Mouse (Mus musculus): Measurements from ENCODE around the gene Ubl5. TPM values are rescaled to one million over a fixed set of nuclear protein-coding genes. Genes with fewer than 3 reads are reported as not detected.
"Not testable (repeated sequence)": the region's sequence is repeated elsewhere in the genome, so short reads cannot be mapped to it uniquely, and the experiment has no call there.

Gene Ubl5
- total RNA-seq, 2 experiments from 2014 or later: 310 to 319 TPM

DNA sequence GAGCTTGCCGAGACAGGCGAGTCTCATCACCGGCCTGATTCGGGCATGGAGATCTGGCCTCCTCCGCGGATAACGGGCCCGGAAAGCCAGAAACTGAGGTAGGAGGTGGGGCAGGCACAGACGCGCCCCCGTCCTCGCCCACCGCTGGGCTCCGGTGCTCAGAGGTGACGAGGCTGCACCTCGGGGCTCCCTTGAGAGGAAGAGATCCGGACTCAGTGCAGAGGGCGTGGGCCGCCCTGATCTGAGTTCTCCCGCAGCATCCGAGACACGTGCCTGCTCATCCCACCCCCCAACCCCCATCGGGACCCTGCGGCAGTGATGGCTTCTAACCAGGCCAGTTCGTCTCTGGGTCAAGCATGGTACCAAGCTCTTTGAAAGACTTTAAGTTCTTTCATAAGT lies 9.6 kb downstream of the Ubl5 start:
- DNase-seq (ENCODE audit: low spot score in 2 of 2): no peak

DNA sequence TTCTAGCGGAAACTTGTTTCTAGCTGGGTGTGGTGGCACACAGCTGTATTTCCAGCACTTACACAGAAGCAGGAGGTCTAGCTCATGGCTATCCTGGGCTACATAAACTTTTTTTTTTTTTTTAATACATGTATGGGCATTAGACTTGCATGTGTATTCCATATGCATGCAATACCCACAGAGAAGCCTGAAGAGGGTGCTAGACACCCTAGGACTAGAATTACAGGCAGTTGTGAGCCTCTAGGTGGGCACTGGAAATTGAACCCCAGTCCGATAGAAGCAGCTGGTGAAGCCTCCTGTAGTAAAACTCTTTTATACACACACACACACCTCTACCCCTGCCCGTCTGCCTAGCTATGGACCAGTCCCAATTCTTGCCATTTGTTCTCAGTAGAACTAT lies 11.2 kb downstream of the Ubl5 start:
- DNase-seq (ENCODE audit: low spot score in 2 of 2): no peak

DNA sequence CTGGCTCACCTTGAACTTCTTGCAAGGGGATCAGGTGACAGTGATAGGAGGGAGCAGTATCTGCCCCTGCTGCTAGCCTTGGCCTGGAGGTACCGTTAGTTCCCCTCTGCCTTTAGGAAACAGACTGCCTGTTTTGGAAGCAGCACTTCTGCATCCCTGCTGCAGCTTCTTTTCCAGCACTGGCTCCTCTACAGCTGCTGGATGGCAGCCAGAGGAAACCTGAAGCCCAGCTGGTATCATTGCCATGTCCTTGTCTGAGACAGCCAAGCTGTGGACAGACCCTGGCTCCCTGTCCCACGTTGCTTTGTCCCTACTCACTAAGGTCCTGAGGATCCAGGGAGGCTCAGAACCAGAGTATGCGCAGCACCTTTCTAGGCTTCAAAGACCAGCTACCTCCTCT lies 14.9 kb downstream of the Ubl5 start:
- no peak for DNase-seq (ENCODE audit: low spot score in 2 of 2)

DNA sequence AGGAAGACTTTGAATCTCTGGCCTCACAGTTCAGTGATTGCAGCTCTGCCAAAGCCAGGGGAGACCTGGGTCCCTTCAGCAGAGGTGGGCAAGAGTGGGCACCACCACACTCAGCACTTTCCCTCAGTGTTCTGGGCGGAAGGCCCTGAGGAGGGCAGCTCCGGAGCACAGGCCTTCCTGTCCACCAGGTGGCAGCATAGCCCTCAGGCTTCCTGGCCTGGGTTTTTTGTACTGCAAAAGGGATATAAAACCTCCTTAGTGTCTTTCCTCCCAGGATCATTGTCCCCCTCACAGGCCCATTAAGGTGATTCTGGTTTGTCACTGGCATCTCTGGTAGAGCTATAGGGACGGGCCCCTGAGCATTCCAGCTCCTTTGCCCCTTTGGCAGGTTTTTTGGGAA lies 19.6 kb downstream of the Ubl5 start:
- peak; percentile 86 to 89 for DNase-seq (ENCODE audit: low spot score in 2 of 2)

DNA sequence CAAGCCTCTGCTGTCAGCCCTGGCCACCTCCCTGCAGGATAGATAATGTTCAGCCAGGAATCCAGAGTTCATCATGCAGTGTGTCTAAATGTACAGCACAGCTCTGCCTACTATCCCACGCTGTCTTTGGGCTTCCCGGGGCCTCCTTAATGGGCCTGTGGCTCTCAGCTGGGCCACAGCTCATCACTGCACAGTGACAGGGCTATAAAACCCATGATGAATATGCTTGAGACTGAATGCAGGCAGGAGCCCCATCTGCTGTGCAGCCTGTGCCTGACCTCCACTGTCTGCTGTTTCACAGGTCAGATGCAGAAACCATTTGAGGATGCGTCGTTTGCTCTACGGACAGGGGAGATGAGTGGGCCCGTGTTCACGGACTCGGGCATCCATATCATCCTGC lies 20.2 kb downstream of the Ubl5 start:
- DNase-seq (ENCODE audit: low spot score in 2 of 2): no peak

DNA sequence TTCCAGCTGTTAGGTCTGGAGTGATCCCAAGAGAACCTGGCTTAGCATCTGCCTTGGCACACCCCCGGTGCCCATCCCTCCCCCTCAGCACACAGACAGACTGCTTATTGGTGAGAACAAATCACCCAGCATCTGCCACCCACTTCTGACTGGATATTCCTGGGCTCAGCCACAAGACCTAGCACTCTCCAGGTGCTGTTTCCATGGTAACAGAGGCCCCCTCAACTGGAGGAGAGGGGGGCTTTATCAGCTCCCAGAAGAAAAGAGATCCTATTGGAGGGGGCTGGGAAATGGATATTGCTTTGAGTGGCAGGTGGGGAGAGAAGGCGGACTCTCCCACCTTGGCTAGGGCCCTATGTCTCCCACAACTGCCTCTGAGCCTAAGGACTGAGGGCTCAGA lies 21.3 kb downstream of the Ubl5 start:
- peak; percentile 57 to 67 for DNase-seq (ENCODE audit: low spot score in 2 of 2)

DNA sequence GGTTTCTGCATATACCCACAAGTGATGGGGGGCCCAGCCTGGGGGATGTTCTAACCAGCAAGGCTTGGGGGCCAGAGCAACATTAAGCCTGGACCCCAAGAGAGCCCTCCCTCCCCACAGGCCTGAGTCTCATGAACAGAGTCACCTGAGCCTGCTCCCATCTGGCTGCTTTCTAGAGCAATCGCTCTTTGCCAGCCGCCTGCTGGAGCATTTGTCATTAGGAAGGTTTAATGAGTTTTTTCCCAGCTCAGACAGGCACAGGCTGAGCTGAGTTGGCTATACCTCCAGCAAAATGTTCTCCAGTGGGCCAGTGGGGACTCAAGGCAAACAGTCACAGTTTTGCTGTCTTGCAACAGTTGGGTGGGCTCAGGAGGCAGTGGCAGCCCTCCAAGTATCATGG lies 21.7 kb downstream of the Ubl5 start:
- peak; percentile 33 to 40 for DNase-seq (ENCODE audit: low spot score in 2 of 2)

DNA sequence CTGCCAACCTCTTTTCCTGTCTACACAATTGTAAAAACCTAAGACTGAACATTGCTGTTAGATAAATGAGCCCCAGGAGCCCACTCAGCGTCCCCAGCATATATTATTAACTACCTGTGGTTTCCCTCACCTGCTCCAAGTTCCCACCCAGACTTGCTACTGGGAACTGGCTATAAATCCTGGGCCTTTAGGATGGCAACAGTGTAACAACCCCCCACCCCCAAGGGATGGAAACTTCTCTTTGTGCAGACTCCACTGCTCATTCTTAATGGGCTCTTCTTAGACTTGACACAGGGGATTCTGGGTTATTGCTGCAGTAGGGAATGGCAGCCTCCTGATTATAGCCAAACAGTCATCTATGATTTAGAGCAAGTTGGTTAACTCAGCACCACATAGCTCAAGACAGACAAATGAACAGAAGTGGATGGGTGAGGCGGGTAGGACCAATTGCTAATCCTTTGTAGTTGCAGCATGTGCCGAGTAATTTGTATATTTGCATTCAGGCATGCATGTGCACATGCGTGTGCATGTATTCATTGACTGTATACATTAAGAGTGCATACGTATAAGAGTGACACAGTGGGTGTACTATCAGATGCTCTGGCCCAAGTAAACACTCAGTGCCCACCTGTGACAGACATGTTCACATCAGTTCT lies 22.4 kb downstream of the Ubl5 start:
- no peak for DNase-seq (ENCODE audit: low spot score in 2 of 2)

DNA sequence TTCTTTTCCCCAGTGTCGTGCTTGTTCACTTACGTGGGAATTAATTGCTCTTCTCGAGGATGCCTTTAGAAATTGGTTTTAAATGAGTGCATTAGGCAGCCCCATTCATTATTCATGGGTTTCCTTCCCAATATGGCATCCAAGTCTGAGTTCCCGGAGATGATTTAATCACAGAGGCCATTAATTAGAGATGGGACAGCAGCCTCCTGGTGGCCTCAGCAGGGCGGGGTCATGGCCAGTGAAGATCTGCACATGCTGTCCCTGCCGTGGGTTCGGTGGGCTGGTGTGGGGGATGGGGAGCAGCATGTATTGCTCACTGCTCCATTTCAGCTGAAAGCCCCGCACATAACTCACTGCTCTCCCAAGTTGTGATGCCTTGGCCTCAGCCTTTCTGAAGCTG lies 23.2 kb downstream of the Ubl5 start:
- no peak for DNase-seq (ENCODE audit: low spot score in 2 of 2)

DNA sequence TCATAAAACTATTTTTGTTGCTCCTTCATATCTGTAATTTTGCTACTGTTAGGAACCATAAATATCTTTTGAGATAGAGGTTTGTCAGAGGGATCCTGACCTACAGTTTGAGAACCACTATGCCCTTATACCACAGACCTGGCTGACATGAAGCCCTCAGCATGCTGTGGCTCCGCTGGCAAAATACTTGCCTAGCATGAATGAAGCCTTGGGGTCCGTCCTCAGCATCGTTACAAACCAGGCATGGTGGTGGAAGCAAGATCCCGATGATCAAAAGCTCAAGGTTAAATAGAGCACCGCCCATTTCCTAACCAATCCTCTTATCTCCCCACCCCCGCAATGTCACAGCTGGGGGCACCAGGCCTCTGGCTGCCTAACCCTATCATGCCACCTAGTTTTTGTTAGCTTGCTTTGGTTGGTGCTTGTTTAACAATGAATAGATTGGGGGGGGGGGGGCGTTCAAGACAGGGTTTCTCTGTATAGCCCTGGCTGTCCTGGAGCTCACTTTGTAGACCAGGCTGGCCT lies 23.9 kb downstream of the Ubl5 start:
- DNase-seq (ENCODE audit: low spot score in 2 of 2): no peak

DNA sequence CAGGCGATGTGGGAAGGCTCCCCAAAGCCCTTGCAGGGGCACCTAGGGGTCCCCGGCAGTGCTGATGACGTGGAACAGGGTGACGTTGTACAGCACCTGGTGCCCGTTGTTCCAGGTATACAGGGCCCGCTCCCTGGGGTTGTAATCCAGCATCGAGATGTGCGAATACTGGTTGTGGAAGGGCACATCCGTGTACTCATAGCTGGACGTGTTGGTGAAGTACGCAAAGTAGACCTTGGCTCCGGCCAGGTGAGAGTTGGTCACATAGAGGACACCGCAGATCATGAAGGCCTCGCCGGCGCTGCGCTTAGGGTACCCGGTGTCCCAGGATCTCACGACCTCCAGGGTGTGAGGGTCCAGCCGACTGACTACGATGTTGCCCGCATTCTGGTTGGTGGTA lies 25.4 kb downstream of the Ubl5 start:
- no peak for DNase-seq (ENCODE audit: low spot score in 2 of 2)

DNA sequence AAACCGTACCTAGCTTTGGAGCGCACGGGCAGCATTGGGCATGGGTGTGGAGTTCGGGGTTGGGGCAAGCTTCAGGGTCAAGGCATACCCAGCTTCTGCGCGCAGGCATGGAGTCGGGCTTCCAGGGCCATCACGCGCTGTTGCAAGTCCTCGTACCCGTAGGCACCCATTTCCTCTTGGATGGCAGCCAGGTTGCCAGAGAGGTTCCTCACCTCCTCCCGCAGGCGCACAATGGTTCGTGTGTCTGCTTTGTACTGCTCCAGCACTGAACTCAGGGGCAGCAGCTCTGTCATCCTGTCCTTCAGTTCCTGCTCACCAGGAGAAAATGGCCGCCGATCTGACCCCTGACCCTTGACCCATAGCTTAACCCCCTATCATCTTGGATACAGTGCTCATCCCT lies 29.4 kb downstream of the Ubl5 start:
- no peak for DNase-seq (ENCODE audit: low spot score in 2 of 2)

DNA sequence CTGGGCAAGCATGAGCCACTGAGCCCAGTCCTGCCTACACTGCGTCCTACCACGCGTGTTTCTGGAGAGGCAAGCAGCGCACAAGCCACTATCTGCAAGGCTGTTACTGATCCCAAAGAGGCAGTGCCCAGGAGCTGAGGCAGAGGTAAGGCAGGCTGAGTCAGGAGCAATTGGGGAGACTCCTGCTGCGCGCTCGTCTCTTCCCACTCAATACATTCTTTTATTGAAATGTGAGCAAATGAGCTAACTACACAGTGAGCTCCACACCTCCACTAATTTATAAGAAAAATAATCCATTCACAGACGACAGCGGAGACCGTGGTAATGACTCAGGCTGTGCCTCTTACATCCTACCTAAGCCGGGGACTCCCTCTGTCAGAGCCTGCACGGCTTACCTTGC lies 35.2 kb downstream of the Ubl5 start:
- DNase-seq (ENCODE audit: low spot score in 2 of 2): no peak

DNA sequence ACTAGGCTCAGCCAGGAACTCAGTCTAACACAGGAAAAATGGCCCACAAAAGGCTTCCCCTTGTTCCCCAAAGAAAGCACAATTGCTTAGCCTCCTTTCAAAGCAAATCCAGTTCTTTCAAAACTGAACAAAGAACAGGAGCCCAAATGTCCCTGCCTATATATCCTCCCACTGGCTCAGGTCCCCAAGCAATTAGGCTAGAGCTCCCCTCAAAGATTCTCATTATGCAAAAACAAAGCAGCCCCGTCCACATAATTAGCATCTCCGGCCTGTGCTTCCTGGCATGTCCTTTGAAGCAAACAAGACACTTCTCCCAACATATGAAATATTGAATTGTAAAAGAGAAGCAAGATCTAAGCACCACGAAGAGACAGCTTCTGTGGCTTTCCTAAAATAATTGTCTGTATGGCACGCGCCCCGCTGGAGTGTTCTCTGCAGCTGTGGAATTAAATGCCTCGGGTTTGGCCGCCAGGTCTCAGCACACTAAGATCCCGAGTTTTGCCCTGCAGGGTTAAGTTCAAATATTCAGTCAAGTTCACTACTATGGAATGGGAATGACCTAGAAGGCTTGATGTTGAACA lies 37.8 kb downstream of the Ubl5 start:
- no peak for DNase-seq (ENCODE audit: low spot score in 2 of 2)

DNA sequence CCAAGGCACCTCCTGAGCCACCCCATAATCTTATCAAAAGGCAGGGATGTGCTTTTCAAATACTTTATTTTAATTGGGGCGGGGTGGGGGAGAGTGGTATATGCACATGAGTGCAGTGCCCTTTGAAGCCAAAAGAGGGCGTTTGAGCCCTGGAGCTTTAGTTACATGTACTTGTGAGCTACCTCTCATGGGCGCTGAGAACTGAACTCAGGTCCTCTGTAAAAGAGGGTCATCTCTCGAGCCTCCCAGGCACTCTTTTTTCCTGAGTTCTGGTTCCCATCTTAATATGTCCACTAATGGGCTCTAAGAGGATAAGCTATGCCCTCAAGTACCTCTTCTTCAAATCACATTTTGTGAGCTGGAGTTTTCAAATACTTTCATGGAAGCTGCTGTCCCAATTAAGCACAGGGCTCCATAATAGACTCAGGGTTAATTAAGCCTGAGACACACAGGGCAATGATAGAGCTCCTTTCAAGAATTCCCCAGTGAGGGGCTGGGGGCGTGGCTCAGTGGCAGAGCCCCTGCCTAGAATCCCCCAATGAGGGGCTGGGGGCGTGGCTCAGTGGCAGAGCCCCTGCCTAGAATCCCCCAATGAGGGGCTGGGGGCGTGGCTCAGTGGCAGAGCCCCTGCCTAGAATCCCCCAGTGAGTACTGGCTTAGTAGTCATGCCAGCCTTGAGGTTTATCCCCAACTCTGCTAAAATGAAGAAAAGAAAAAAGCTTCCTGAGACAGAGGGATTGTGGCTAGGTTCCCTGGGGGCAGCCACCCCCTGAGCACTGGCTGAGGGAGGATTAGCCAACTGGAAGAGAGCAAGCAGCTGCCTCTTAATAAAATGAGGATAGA lies 39.1 kb downstream of the Ubl5 start:
- no peak for DNase-seq (ENCODE audit: low spot score in 2 of 2)

DNA sequence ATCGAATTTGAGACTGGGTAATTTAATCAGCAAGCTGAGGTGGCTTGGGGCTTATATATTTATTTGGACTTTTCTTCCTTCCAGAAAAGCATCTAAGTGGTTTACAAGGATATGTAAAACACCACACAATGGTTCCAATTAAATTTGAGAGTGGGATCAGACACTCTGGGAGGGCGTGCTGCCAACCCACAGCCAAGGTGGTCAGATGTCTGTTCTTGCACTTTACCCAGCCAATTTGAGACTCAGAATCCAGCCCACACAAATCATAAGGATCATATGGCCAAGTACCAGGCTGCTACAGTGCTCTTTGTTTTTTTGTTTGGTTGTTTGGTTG lies 39.7 kb downstream of the Ubl5 start:
- DNase-seq (ENCODE audit: low spot score in 2 of 2): peak in 1 of 2 experiments; percentile 65

DNA sequence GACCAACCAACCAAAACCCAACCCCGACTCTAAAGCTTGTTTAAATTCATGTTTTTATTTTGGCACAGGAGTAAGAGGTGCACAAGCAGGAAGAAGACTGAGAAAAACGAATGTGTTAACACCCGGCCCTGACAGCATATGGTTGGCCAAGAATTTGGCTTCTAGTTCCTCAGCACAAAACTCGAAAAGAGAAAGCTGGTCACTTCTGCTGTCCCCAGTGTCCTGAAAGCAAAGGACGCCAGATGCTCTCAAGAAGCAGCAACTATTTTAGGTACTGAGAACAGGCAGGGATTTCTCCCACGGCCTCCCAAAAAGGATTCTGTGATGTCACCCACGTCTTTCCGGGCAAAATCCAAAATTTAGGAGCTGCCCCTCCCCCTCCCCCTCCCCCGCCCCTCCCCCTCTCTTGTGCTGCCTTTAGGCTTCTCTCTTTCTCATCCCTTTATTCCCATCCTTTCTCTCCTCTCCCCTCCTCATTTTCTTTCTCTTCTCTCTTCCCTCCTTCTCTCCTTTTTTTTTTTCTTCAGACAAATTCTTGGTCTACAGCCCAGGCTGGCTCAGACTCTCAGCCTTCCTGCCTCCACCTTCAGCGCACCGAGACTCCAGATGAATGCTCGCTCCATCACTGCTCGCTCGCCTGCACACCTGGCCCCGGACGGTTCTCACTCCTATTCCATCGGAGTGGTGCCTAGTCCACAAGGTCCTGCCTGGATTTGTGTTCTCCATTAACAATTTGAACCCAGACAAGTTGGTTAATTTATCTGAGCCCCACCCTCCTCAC lies 42.6 kb downstream of the Ubl5 start:
- DNase-seq (ENCODE audit: low spot score in 2 of 2): peak; percentile 66 to 83

DNA sequence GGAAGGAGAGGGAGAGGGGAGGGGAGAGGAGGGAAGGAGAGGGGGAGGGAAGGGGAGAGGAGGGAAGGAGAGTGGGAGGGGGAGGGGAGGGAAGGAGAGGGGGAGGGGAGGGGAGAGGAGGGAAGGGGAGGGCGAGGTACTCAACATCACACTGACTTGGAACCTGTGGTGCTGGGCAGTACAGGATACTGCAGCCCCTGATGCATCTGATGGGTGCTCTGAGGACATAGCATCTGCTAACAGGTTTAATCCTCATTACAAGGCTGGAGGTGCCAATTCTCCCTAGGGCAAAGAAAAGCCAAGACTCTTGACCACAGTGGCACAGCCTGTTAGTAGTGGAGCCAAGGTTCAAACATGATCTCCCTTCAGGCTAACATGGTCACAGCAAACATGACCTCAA lies 46.7 kb downstream of the Ubl5 start:
- DNase-seq (ENCODE audit: low spot score in 2 of 2): no peak

DNA sequence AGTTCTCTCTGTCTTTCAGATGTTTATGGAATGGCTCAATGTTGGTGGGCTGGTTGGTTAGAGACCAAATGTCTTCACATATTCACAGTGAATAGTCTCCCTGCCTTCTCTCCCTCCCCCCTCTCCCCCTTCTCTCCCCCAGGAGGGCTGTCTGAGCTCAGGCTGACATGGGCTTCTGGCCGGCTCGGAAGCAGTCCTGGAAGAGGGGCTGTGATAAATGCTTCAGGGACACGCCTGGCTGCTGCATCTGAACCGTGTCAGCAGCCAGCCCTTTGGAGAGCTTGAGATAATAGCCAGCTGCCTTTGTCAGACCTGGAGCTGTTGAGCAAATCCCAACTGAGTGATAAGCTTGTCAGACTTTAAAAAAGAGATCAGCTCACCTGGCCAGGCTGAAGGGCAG lies 47.2 kb downstream of the Ubl5 start:
- no peak for DNase-seq (ENCODE audit: low spot score in 2 of 2)

DNA sequence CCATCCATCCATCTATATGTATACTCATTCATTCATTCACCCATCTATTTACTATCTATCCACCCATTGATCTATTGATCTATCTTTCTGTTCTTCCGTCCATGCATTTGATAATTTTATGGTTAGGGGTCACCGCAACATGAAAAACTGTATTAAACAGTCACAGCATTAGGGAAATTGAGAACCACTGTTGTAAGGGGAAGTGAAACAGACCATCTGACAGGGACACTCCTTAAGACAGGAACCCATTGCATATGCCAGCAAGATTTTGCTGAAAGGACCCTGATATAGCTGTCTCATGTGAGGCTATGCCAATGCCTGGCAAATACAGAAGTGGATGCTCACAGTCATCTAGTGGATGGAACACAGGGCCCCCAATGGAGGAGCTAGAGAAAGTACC lies 47.8 kb downstream of the Ubl5 start:
- DNase-seq (ENCODE audit: low spot score in 2 of 2): not testable (repeated sequence)

DNA sequence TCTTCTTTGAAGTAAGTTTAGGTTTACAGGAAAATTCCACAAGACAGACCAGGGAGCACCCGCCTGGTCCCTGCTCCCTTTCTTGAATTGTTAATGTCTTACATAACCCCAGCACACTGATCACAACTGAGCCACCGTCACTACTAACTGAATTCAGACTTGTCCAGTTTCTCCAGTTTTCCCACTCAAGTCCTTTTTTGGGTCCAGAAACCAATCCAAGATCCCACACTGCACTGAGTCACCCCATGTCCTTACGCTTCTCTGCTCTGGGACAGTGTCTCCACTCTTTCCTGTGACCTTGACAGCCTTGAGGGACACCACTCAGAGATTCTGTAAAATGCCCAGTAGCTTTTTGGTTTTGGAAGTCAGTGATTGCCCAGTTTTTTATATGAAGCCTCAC lies 50.2 kb downstream of the Ubl5 start:
- no peak for DNase-seq (ENCODE audit: low spot score in 2 of 2)

Data from left cerebral cortex, adult 18-20 months (tissue).